Mouse (Mus musculus) testis, adult 2 months (tissue): ENCODE results near the gene Cdh26.

Experiments
- CTCF ChIP-seq: fragments of 200-500 bp; IDR thresholded peaks from 2 replicates; pipeline ENCODE4 v1.5.1; 2012; ENCODE audit warnings: low read depth, mild to moderate bottlenecking, inconsistent platforms, low read length, moderate library complexity; ENCODE audit not compliant: control insufficient read depth, insufficient read depth, insufficient replicate concordance
- POLR2A ChIP-seq: fragments of 200-500 bp; IDR thresholded peaks from 2 replicates; pipeline ENCODE4 v1.6.1; 2012; ENCODE audit warnings: low read depth, mild to moderate bottlenecking, inconsistent platforms, low read length, moderate library complexity; ENCODE audit not compliant: control insufficient read depth

DNA sequence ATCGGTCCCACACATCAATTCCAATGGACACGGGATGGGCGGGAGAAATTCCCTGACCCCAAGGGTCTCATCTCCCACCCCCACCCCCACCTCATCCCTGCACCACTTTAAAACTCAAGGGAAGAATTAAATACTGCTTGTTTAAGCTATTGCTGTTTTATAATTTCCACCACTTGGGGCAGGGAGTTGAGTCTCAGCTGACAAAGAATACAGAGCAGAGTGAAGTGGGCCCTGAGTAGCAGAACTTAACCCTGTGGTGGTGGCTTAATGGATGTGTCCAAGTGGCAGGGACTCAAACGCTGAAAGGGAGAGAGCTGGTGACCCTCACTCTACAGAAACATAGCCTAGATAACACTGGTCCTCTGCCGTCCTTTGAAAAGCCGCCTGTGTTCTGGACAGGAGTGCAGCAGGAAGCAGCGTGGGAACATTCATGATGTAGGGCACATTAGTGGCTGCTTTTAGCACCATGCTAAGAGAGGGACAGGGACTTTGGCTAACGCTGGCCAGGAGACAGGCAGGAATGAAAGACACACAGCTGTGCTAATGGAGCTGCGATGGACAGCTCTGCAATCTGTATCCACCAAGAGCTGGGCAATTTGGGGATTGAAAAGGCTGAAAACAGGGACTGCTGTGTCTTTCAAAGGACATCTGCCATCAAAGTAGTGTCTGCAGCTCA, 60.1 kb downstream of the Cdh26 start:
- TF ChIP-seq CTCF (no peak), POLR2A (no peak)
